In genomic region chr11:95073835-95074234, GRCm38 (mm10) we compare ENCODE assay signal across 15 mouse cellular contexts. TPM values are rescaled to one million over a fixed set of nuclear protein-coding genes. Genes with fewer than 3 reads are reported as not detected.
DNase-seq lines count a peak whose midpoint lies in the region; ATAC-seq and TF ChIP-seq lines count a peak whose summit lies in the region.
"Had no signal": no experiment of that assay in that cellular context is flagged by ENCODE, and none has a peak within 500 bp of the region (broad histone marks: within the 10 kb centered on the region; RNA-seq: fewer than 3 reads in every experiment).

No protein-coding gene starts in this region.

- 65% methylated on average over 4 of the region's 4 CpGs for WGBS in limb, embryonic 13.5 days
- 86% methylated on average over 4 of the region's 4 CpGs for WGBS in limb, embryonic 10.5 days
- 48% methylated on average over 4 of the region's 4 CpGs for WGBS in intestine, embryonic 14.5 days
- WGBS in limb, embryonic 14.5 days, result 59% methylated on average over 4 of the region's 4 CpGs

- peaks cover 66% of the 10 kb centered on the region for H3K27me3 ChIP-seq in limb, embryonic 13.5 days
- H3K27me3 ChIP-seq in limb, embryonic 10.5 days (ENCODE audit: low read depth, poor library complexity, severe bottlenecking), result peaks cover 72% of the 10 kb centered on the region
- peaks cover 8% of the 10 kb centered on the region; the same call in 1 of the 2 replicates for H3K27me3 ChIP-seq in intestine, embryonic 14.5 days (replicated peaks; ENCODE audit: control insufficient read depth, insufficient read depth, low read length)
- peaks cover 44% of the 10 kb centered on the region for H3K27me3 ChIP-seq in limb, embryonic 14.5 days (ENCODE audit: control insufficient read depth, insufficient read depth, low read length)

- no peak overlapping the region for H3K27ac ChIP-seq in limb, embryonic 13.5 days
- no peak overlapping the region for H3K27ac ChIP-seq in limb, embryonic 10.5 days
- H3K27ac ChIP-seq in intestine, embryonic 14.5 days (ENCODE audit: low read depth), result no peak overlapping the region
- H3K27ac ChIP-seq in limb, embryonic 14.5 days (replicated peaks; ENCODE audit: low read depth, low read length), result no peak overlapping the region
- H3K27ac ChIP-seq: hindbrain, embryonic 14.5 days; liver, embryonic 15.5 days had no signal

- no peak for ATAC-seq in limb, embryonic 13.5 days (ENCODE audit: low FRiP score, low read depth)
- ATAC-seq in intestine, embryonic 14.5 days (replicated peaks; ENCODE audit: low FRiP score, low TSS enrichment, low read depth), result no peak
- no peak for ATAC-seq in limb, embryonic 14.5 days (ENCODE audit: low FRiP score, low read depth)
- no peak for ATAC-seq in erythroid progenitor cell, adult 5-6 weeks (replicated peaks; ENCODE audit: low FRiP score, poor library complexity, severe bottlenecking)
- ATAC-seq: forebrain, embryonic 14.5 days had no signal

- no peak for TF ChIP-seq POLR2A in limb, embryonic 14.5 days (IDR thresholded peaks at IDR 0.05; ENCODE audit: borderline replicate concordance, extremely low read depth, insufficient read depth, insufficient read length)

- DNase-seq in heart, postnatal 10 days, result peak; percentile 66 to 67
- DNase-seq in heart, adult 8-10 months (ENCODE audit: low spot score), result no peak
- DNase-seq in limb, embryonic 10.5 days (ENCODE audit: low spot score), result no peak
- DNase-seq in intestine, embryonic 14.5 days (ENCODE audit: low spot score), result no peak
- DNase-seq in limb, embryonic 14.5 days (ENCODE audit: low spot score), result no peak
- DNase-seq: cerebellum, postnatal 14 days; layer of hippocampus, postnatal 36 days had no signal

- H3K4me3 ChIP-seq in limb, embryonic 13.5 days, result no peak overlapping the region
- no peak overlapping the region for H3K4me3 ChIP-seq in limb, embryonic 10.5 days
- 0 out of 2 replicates have a peak overlapping the region, but pooled peaks have one; percentile 6 for H3K4me3 ChIP-seq in intestine, embryonic 14.5 days (ENCODE audit: low read depth, low read length)
- no peak overlapping the region for H3K4me3 ChIP-seq in limb, embryonic 14.5 days (replicated peaks; ENCODE audit: low read length)
- H3K4me3 ChIP-seq: liver, embryonic 15.5 days had no signal

- intact Hi-C loops in heart, postnatal 10 days (cut with DNase I), result loop anchor here (2.0 kb wide), 1 partner anchor 27 kb away; no protein-coding TSS in a partner anchor

- H3K36me3 ChIP-seq in limb, embryonic 13.5 days, result no peaks in the 10 kb centered on the region
- H3K36me3 ChIP-seq in limb, embryonic 10.5 days, result no peaks in the 10 kb centered on the region
- no peaks in the 10 kb centered on the region for H3K36me3 ChIP-seq in intestine, embryonic 14.5 days (ENCODE audit: control insufficient read depth, insufficient read depth, low read length)
- no peaks in the 10 kb centered on the region for H3K36me3 ChIP-seq in limb, embryonic 14.5 days (ENCODE audit: control insufficient read depth, insufficient read depth, low read length)
- H3K36me3 ChIP-seq: liver, embryonic 15.5 days had no signal

- no peak overlapping the region for H3K9ac ChIP-seq in limb, embryonic 13.5 days
- H3K9ac ChIP-seq in intestine, embryonic 14.5 days (ENCODE audit: low read length), result no peak overlapping the region
- H3K9ac ChIP-seq in limb, embryonic 14.5 days (ENCODE audit: low read depth, low read length, severe bottlenecking), result no peak overlapping the region
- H3K9ac ChIP-seq: hindbrain, embryonic 14.5 days; liver, embryonic 15.5 days had no signal

- H3K4me2 ChIP-seq in limb, embryonic 13.5 days (replicated peaks), result peak overlapping the region; percentile 80; the same call in 1 of the 2 replicates
- peak overlapping the region; percentile 81 for H3K4me2 ChIP-seq in intestine, embryonic 14.5 days (ENCODE audit: low read length)
- 0 out of 2 replicates have a peak overlapping the region, but pooled peaks have one; percentile 2 for H3K4me2 ChIP-seq in limb, embryonic 14.5 days (replicated peaks; ENCODE audit: low read depth, low read length, severe bottlenecking)
- H3K4me2 ChIP-seq: hindbrain, embryonic 14.5 days; liver, embryonic 15.5 days had no signal

- no peaks in the 10 kb centered on the region for H3K9me3 ChIP-seq in limb, embryonic 13.5 days
- no peaks in the 10 kb centered on the region for H3K9me3 ChIP-seq in limb, embryonic 10.5 days (replicated peaks)
- H3K9me3 ChIP-seq in intestine, embryonic 14.5 days (ENCODE audit: control insufficient read depth, low read length), result no peaks in the 10 kb centered on the region
- H3K9me3 ChIP-seq in limb, embryonic 14.5 days (ENCODE audit: control insufficient read depth, low read length), result no peaks in the 10 kb centered on the region
- H3K9me3 ChIP-seq: liver, embryonic 15.5 days had no signal

- H3K4me1 ChIP-seq in limb, embryonic 13.5 days, result peaks cover 41% of the 10 kb centered on the region
- H3K4me1 ChIP-seq in limb, embryonic 10.5 days, result peaks cover 28% of the 10 kb centered on the region
- H3K4me1 ChIP-seq in intestine, embryonic 14.5 days (replicated peaks; ENCODE audit: control insufficient read depth, insufficient read depth, low read length), result peaks cover 54% of the 10 kb centered on the region
- H3K4me1 ChIP-seq in limb, embryonic 14.5 days (ENCODE audit: control insufficient read depth, insufficient read depth, low read length), result peaks cover 18% of the 10 kb centered on the region

RNA-seq across cellular contexts. Expression of gene Itga3, which starts 2.8 kb away (rescaled TPM):
- total RNA-seq in heart, postnatal 10 days (2021), result 10 to 100 TPM; 14.3 to 14.6 TPM
- 10 to 100 TPM in 1 of 4 experiments, 1 to 10 TPM in 3; 9.1 to 10.3 (median 9.8) TPM for total RNA-seq in heart, adult 8-10 months (2022)
- 6.4 and 8.9 TPM in 2 replicates for polyA plus RNA-seq in limb, embryonic 13.5 days (2015; fragmentation: Nextera tagmentation; extraction: Ambion mirVana)
- 10.2 and 11.1 TPM in 2 replicates for polyA plus RNA-seq in limb, embryonic 10.5 days (2016; fragmentation: Nextera tagmentation; extraction: Ambion mirVana)
- polyA plus RNA-seq in intestine, embryonic 14.5 days (2014; fragmentation: Nextera tagmentation; extraction: Ambion mirVana), result 24.1 and 29.0 TPM in 2 replicates
- polyA plus RNA-seq in limb, embryonic 14.5 days (2012; rRNA removed), result 12.7 and 14.3 TPM in 2 replicates
- polyA plus RNA-seq in limb, embryonic 14.5 days (2014; fragmentation: Nextera tagmentation; extraction: Ambion mirVana), result 8.6 and 10.0 TPM in 2 replicates
- not detected in 2 replicates for total RNA-seq in erythroid progenitor cell, adult 5-6 weeks (2015; ENCODE audit: low replicate concordance)
- total RNA-seq in erythroid progenitor cell, adult 5-6 weeks (2017; ENCODE audit: low replicate concordance), result 0.13 TPM in 1 of 2 replicates, not detected in the other

RNA-seq across cellular contexts. Expression of gene Pdk2, which starts 32.7 kb away (rescaled TPM):
- total RNA-seq in heart, postnatal 10 days (2021), result 100 to 1,000 TPM; 261 to 278 TPM
- total RNA-seq in heart, adult 8-10 months (2022), result 100 to 1,000 TPM; 469 to 545 (median 504) TPM
- polyA plus RNA-seq in limb, embryonic 13.5 days (2015; fragmentation: Nextera tagmentation; extraction: Ambion mirVana), result 33.7 and 34.9 TPM in 2 replicates
- polyA plus RNA-seq in limb, embryonic 10.5 days (2016; fragmentation: Nextera tagmentation; extraction: Ambion mirVana), result 9.8 and 21.2 TPM in 2 replicates
- 26.4 and 29.6 TPM in 2 replicates for polyA plus RNA-seq in intestine, embryonic 14.5 days (2014; fragmentation: Nextera tagmentation; extraction: Ambion mirVana)
- 29.6 and 36.3 TPM in 2 replicates for polyA plus RNA-seq in limb, embryonic 14.5 days (2012; rRNA removed)
- polyA plus RNA-seq in limb, embryonic 14.5 days (2014; fragmentation: Nextera tagmentation; extraction: Ambion mirVana), result 34.9 and 38.8 TPM in 2 replicates
- total RNA-seq in erythroid progenitor cell, adult 5-6 weeks (2015; ENCODE audit: low replicate concordance), result 8.3 and 8.4 TPM in 2 replicates
- total RNA-seq in erythroid progenitor cell, adult 5-6 weeks (2017; ENCODE audit: low replicate concordance), result 2.3 and 3.2 TPM in 2 replicates

RNA-seq across cellular contexts. Expression of gene Dlx3, which starts 46.1 kb away (rescaled TPM):
- total RNA-seq in heart, postnatal 10 days (2021), result not detected
- total RNA-seq in heart, adult 8-10 months (2022), result not detected
- 10.2 and 14.2 TPM in 2 replicates for polyA plus RNA-seq in limb, embryonic 13.5 days (2015; fragmentation: Nextera tagmentation; extraction: Ambion mirVana)
- polyA plus RNA-seq in limb, embryonic 10.5 days (2016; fragmentation: Nextera tagmentation; extraction: Ambion mirVana), result 6.9 and 9.5 TPM in 2 replicates
- polyA plus RNA-seq in intestine, embryonic 14.5 days (2014; fragmentation: Nextera tagmentation; extraction: Ambion mirVana), result 0.72 and 0.91 TPM in 2 replicates
- polyA plus RNA-seq in limb, embryonic 14.5 days (2012; rRNA removed), result 8.3 and 8.6 TPM in 2 replicates
- 14.3 and 16.3 TPM in 2 replicates for polyA plus RNA-seq in limb, embryonic 14.5 days (2014; fragmentation: Nextera tagmentation; extraction: Ambion mirVana)
- total RNA-seq in erythroid progenitor cell, adult 5-6 weeks (2015; ENCODE audit: low replicate concordance), result not detected in 2 replicates
- total RNA-seq in erythroid progenitor cell, adult 5-6 weeks (2017; ENCODE audit: low replicate concordance), result not detected in 2 replicates
- total RNA-seq: heart, adult 18-20 months; layer of hippocampus, postnatal 36 days; megakaryocyte-erythroid progenitor cell, adult 5-6 weeks had no signal
- polyA plus RNA-seq: forebrain, embryonic 14.5 days; spleen, adult 2 months had no signal

Comparison
In these comparisons a context has a peak if more than half of its experiments do, and no peak if none do; other contexts are left out.
1. DNase-seq: peak in heart, postnatal 10 days (2 of 2); none in heart, adult 8-10 months (single experiment), limb, embryonic 10.5 days (single experiment), intestine, embryonic 14.5 days (single experiment) and limb, embryonic 14.5 days (single experiment).
2. H3K4me2 ChIP-seq: peak in every context shown above with its lines; median percentile 81 in intestine, embryonic 14.5 days; 80 in limb, embryonic 13.5 days; 2 in limb, embryonic 14.5 days.